In genomic region chr9:44919606-44920005, GRCm38 (mm10) we compare ENCODE assay signal across 8 mouse cellular contexts. TPM values are rescaled to one million over a fixed set of nuclear protein-coding genes. Genes with fewer than 3 reads are reported as not detected.
A peak's percentile ranks its signal among the peaks of the same experiment; 100 is the strongest.
DNase-seq lines count a peak whose midpoint lies in the region; ATAC-seq and TF ChIP-seq lines count a peak whose summit lies in the region.

No protein-coding gene starts in this region.

- 25% methylated on average over 2 of the region's 2 CpGs for WGBS in liver, embryonic 11.5 days

- no peak for ATAC-seq in erythroblast, adult 5-6 weeks (replicated peaks; ENCODE audit: low FRiP score, poor library complexity, severe bottlenecking)
- ATAC-seq in liver, embryonic 11.5 days (replicated peaks; ENCODE audit: low FRiP score): no peak
- no peak for ATAC-seq in megakaryocyte-erythroid progenitor cell, adult 5-6 weeks (replicated peaks; ENCODE audit: low FRiP score, low TSS enrichment, poor library complexity, severe bottlenecking)

- H3K36me3 ChIP-seq in erythroblast, embryonic 14.5 days (ENCODE audit: control insufficient read depth): peaks cover 21% of the 10 kb centered on the region
- no peaks in the 10 kb centered on the region for H3K36me3 ChIP-seq in testis, adult 2 months (ENCODE audit: control insufficient read depth, insufficient read depth, low read length)
- H3K36me3 ChIP-seq in liver, embryonic 11.5 days (ENCODE audit: control insufficient read depth, insufficient read depth, low read length): peaks cover 2% of the 10 kb centered on the region; the same call in 1 of the 2 replicates

- H3K4me2 ChIP-seq in liver, embryonic 11.5 days: peak overlapping the region; percentile 73

- TF ChIP-seq POLR2A in testis, adult 2 months (IDR thresholded peaks at IDR 0.05; ENCODE audit: control insufficient read depth, low read depth, low read length): no peak

- TF ChIP-seq CTCF in testis, adult 2 months (IDR thresholded peaks at IDR 0.05; ENCODE audit: control insufficient read depth, insufficient read depth, insufficient replicate concordance, low read depth, low read length): no peak

- H3K4me1 ChIP-seq in erythroblast, embryonic 14.5 days (ENCODE audit: control insufficient read depth): peaks cover 26% of the 10 kb centered on the region
- no peaks in the 10 kb centered on the region; the same call in 1 of the 2 replicates for H3K4me1 ChIP-seq in testis, adult 2 months (ENCODE audit: control insufficient read depth, insufficient read depth, low read length)
- H3K4me1 ChIP-seq in liver, embryonic 11.5 days (replicated peaks; ENCODE audit: control insufficient read depth, insufficient read depth, low read length): no peaks in the 10 kb centered on the region

- H3K9me3 ChIP-seq in erythroblast, embryonic 14.5 days (ENCODE audit: control insufficient read depth, low read length): no peaks in the 10 kb centered on the region
- no peaks in the 10 kb centered on the region for H3K9me3 ChIP-seq in liver, embryonic 11.5 days (ENCODE audit: control insufficient read depth, low read length)

- peak overlapping the region; percentile 100 for H3K4me3 ChIP-seq in erythroblast, embryonic 14.5 days (replicated peaks)
- H3K4me3 ChIP-seq in testis, adult 2 months (ENCODE audit: control insufficient read depth, low read depth, low read length): peak overlapping the region; percentile 100
- peak overlapping the region; percentile 92 for H3K4me3 ChIP-seq in liver, embryonic 11.5 days (ENCODE audit: low read depth, low read length)

- DNase-seq in testis, postnatal 14 days (ENCODE audit: low spot score): no peak
- no peak for DNase-seq in liver, embryonic 11.5 days (ENCODE audit: low spot score)
- DNase-seq in cerebellum, postnatal 14 days: no peak
- DNase-seq in urinary bladder, postnatal 36 days (ENCODE audit: low spot score in 2 of 2): no peak

- no peak overlapping the region for H3K27ac ChIP-seq in testis, adult 2 months (ENCODE audit: control insufficient read depth, insufficient read depth, low read depth, low read length)
- no peak overlapping the region for H3K27ac ChIP-seq in liver, embryonic 11.5 days (ENCODE audit: low read depth, low read length)

- H3K9ac ChIP-seq in liver, embryonic 11.5 days (ENCODE audit: low read depth, low read length): peak overlapping the region; percentile 84

- no peaks in the 10 kb centered on the region for H3K27me3 ChIP-seq in erythroblast, embryonic 14.5 days (ENCODE audit: control insufficient read depth)
- H3K27me3 ChIP-seq in testis, adult 2 months (ENCODE audit: control insufficient read depth, insufficient read depth, low read length): no peaks in the 10 kb centered on the region
- no peaks in the 10 kb centered on the region for H3K27me3 ChIP-seq in liver, embryonic 11.5 days (replicated peaks; ENCODE audit: control insufficient read depth, insufficient read depth, low read length)

RNA-seq across cellular contexts. Expression of gene Atp5l, which starts 0.9 kb away (rescaled TPM):
- 7.2 and 8.5 TPM in 2 replicates for polyA plus RNA-seq in erythroblast, embryonic 14.5 days (2012)
- total RNA-seq in erythroblast, adult 5-6 weeks (2015; ENCODE audit: low replicate concordance): 219 and 228 TPM in 2 replicates
- 38.1 and 117 TPM in 2 replicates for total RNA-seq in erythroblast, adult 5-6 weeks (2017; ENCODE audit: low replicate concordance)
- 134 and 141 TPM in 2 replicates for polyA plus RNA-seq in testis, adult 2 months (2012; rRNA removed)
- 671 and 713 TPM in 2 replicates for polyA plus RNA-seq in liver, embryonic 11.5 days (2014; fragmentation: Nextera tagmentation; extraction: Ambion mirVana)
- 751 and 827 TPM in 2 replicates for total RNA-seq in megakaryocyte-erythroid progenitor cell, adult 5-6 weeks (2014; fragmentation: Nextera tagmentation)
- total RNA-seq in megakaryocyte-erythroid progenitor cell, adult 5-6 weeks (2017): 149 and 255 TPM in 2 replicates

RNA-seq across cellular contexts. Expression of gene Kmt2a, which starts 38.5 kb away (rescaled TPM):
- 0.29 and 0.38 TPM in 2 replicates for polyA plus RNA-seq in erythroblast, embryonic 14.5 days (2012)
- total RNA-seq in erythroblast, adult 5-6 weeks (2015; ENCODE audit: low replicate concordance): 15.8 and 32.8 TPM in 2 replicates
- 6.0 and 7.8 TPM in 2 replicates for total RNA-seq in erythroblast, adult 5-6 weeks (2017; ENCODE audit: low replicate concordance)
- polyA plus RNA-seq in testis, adult 2 months (2012; rRNA removed): 3.4 and 4.9 TPM in 2 replicates
- polyA plus RNA-seq in liver, embryonic 11.5 days (2014; fragmentation: Nextera tagmentation; extraction: Ambion mirVana): 6.8 and 9.7 TPM in 2 replicates
- 97.4 and 110 TPM in 2 replicates for total RNA-seq in megakaryocyte-erythroid progenitor cell, adult 5-6 weeks (2014; fragmentation: Nextera tagmentation)
- total RNA-seq in megakaryocyte-erythroid progenitor cell, adult 5-6 weeks (2017): 14.0 and 23.6 TPM in 2 replicates

RNA-seq across cellular contexts. Expression of gene Ube4a, which starts 45.8 kb away (rescaled TPM):
- polyA plus RNA-seq in erythroblast, embryonic 14.5 days (2012): 0.21 and 0.31 TPM in 2 replicates
- 19.0 and 38.2 TPM in 2 replicates for total RNA-seq in erythroblast, adult 5-6 weeks (2015; ENCODE audit: low replicate concordance)
- 29.6 and 53.4 TPM in 2 replicates for total RNA-seq in erythroblast, adult 5-6 weeks (2017; ENCODE audit: low replicate concordance)
- 11.5 and 16.6 TPM in 2 replicates for polyA plus RNA-seq in testis, adult 2 months (2012; rRNA removed)
- 19.5 and 23.9 TPM in 2 replicates for polyA plus RNA-seq in liver, embryonic 11.5 days (2014; fragmentation: Nextera tagmentation; extraction: Ambion mirVana)
- total RNA-seq in megakaryocyte-erythroid progenitor cell, adult 5-6 weeks (2014; fragmentation: Nextera tagmentation): 58.0 and 64.3 TPM in 2 replicates
- 40.6 and 50.2 TPM in 2 replicates for total RNA-seq in megakaryocyte-erythroid progenitor cell, adult 5-6 weeks (2017)

Comparison
In these comparisons a context has a peak if more than half of its experiments do, and no peak if none do; other contexts are left out.
1. RNA of gene Atp5l, which starts 0.9 kb away (polyA plus RNA-seq): 671 to 713 TPM in liver, embryonic 11.5 days and 134 to 141 TPM in testis, adult 2 months; 7.2 to 8.5 TPM in erythroblast, embryonic 14.5 days; every median in the first group is over 10 times any median in the second.
2. Peak in every context shown above with its lines, with median percentiles within 50 percentile points of each other: H3K4me3 ChIP-seq.